Mouse (Mus musculus): Measurements from ENCODE around the gene Gm28051. TPM values are rescaled to one million over a fixed set of nuclear protein-coding genes. Genes with fewer than 3 reads are reported as not detected.

The Gm28051 gene
- total and polyA plus RNA-seq, 3 experiments = not detected

DNA sequence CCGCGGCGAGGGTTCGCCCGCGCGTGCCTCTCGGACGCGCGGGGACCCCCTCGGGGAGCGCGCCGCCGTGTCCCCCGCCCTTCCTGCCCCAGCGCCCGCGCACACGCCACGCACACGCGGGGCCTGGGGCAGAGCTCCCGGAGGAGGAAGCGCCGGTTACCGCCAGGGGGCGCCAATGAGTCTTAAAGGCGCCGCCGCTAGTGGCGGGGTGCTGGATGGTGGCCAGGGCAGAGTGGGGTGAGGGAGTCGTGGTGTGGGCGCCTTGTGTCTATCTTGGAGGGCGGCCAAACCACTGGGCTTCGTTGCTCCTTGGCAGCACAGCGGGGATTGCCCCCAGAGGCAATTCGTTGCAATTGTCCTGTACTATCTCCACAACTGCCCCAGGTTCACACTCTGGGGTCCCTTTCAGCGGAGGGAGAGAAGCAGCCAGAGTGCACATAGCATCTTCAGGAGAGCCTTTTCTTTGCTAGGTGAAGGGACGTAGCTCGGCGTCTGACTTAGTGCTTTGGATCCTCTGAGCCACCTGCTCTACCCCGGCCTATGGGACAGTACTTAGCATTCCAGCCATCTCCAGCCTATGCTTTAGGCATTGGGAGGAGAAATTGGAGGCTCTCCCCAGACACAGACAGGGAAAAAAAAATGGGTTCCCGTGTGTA is 52.2 kb downstream of the Gm28051 start:
- no peaks in the 10 kb centered on the region for H3K9me3 ChIP-seq (replicated peaks; ENCODE audit: low read length)
- H3K79me2 ChIP-seq (replicated peaks; ENCODE audit: control insufficient read depth, extremely low read depth, insufficient read depth, poor library complexity, severe bottlenecking) = peaks cover 17% of the 10 kb centered on the region
- peaks cover 0 to 10% of the 10 kb centered on the region in 2 experiments for H3K36me3 ChIP-seq (replicated peaks in 1 of 2; ENCODE audit: control insufficient read depth in 1 of 2, insufficient read depth in 1 of 2, low read length in 1 of 2)
- peak overlapping the region; percentile 75 for H3K9ac ChIP-seq (ENCODE audit: insufficient read depth, low read depth)
- H3K27ac ChIP-seq (ENCODE audit: insufficient read depth, low read depth) = peak overlapping the region; percentile 20; the same call in 1 of the 2 replicates
- TF ChIP-seq ELF1 (IDR thresholded peaks at IDR 0.05; ENCODE audit: low read depth, low read length) (0 out of 2 replicates have a peak, but pooled peaks have one; percentile 46), TCF12 (IDR thresholded peaks at IDR 0.05; ENCODE audit: low read depth, low read length) (0 out of 2 replicates have a peak, but pooled peaks have one; percentile 29), USF2 (conservative IDR thresholded peaks at IDR 0.05; ENCODE audit: low read depth, low read length) (no peak), ZC3H11A (IDR thresholded peaks at IDR 0.05; ENCODE audit: low read depth, low read length) (no peak), MAFK (IDR thresholded peaks at IDR 0.05; ENCODE audit: insufficient replicate concordance, low read length) (no peak), NRF1 (IDR thresholded peaks at IDR 0.05; ENCODE audit: low read depth, low read length) (no peak), E2F4 (IDR thresholded peaks at IDR 0.05; ENCODE audit: insufficient replicate concordance, low read depth, low read length) (no peak), KAT2A (IDR thresholded peaks at IDR 0.05; ENCODE audit: insufficient replicate concordance, low read length) (no peak), NELFE (IDR thresholded peaks at IDR 0.05; ENCODE audit: low read depth, low read length) (no peak), MAZ (IDR thresholded peaks at IDR 0.05; ENCODE audit: low read depth, low read length) (0 out of 2 replicates have a peak, but pooled peaks have one; percentile 30), SIN3A (IDR thresholded peaks at IDR 0.05; ENCODE audit: low read length) (no peak), CHD2 (IDR thresholded peaks at IDR 0.05; ENCODE audit: low read length) (no peak), BHLHE40 (IDR thresholded peaks at IDR 0.05; ENCODE audit: low read depth, low read length) (peak; percentile 31; the same call in 1 of the 2 replicates), HCFC1 (IDR thresholded peaks at IDR 0.05; ENCODE audit: low read depth, low read length) (peak; percentile 27; the same call in 1 of the 2 replicates), PAX5 (IDR thresholded peaks at IDR 0.05; ENCODE audit: low read length) (no peak), EP300 (IDR thresholded peaks at IDR 0.05; ENCODE audit: low read length) (no peak), ZMIZ1 (IDR thresholded peaks at IDR 0.05; ENCODE audit: low read depth, low read length) (no peak), USF1 (IDR thresholded peaks at IDR 0.05; ENCODE audit: low read depth, low read length) (no peak), SMC3 (IDR thresholded peaks at IDR 0.05; ENCODE audit: low read depth, low read length) (peak; percentile 40; the same call in 1 of the 2 replicates), RAD21 (IDR thresholded peaks at IDR 0.05; ENCODE audit: low read depth, low read length) (no peak; the same call in none of the 2 replicates), CTCF (conservative IDR thresholded peaks at IDR 0.05 in 1 of 2, IDR thresholded peaks at IDR 0.05 in 1 of 2; ENCODE audit: low read depth in 2 of 2, low read length in 2 of 2) (peak; percentile 31 to 81; a peak in 3 of 4 replicates), ETS1 (conservative IDR thresholded peaks at IDR 0.05; ENCODE audit: low read depth, low read length) (no peak), MAX (IDR thresholded peaks at IDR 0.05; ENCODE audit: low read length) (no peak), ZNF384 (IDR thresholded peaks at IDR 0.05; ENCODE audit: low read depth, low read length) (no peak), UBTF (IDR thresholded peaks at IDR 0.05; ENCODE audit: low read depth, low read length) (no peak), JUN (IDR thresholded peaks at IDR 0.05; ENCODE audit: insufficient read depth, low read depth, low read length) (no peak), POLR2A (IDR thresholded peaks at IDR 0.05; ENCODE audit: low read depth, low read length) (no peak), IRF4 (IDR thresholded peaks at IDR 0.05; ENCODE audit: low read depth, low read length) (no peak), TBP (conservative IDR thresholded peaks at IDR 0.05; ENCODE audit: low read depth, low read length) (no peak), MEF2A (IDR thresholded peaks at IDR 0.05; ENCODE audit: borderline replicate concordance, low read depth, low read length) (0 out of 2 replicates have a peak, but pooled peaks have one; percentile 23), JUND (conservative IDR thresholded peaks at IDR 0.05; ENCODE audit: low read depth, low read length) (no peak), ZKSCAN1 (IDR thresholded peaks at IDR 0.05; ENCODE audit: borderline replicate concordance, low read depth, low read length) (no peak), CHD1 (IDR thresholded peaks at IDR 0.05; ENCODE audit: low read depth, low read length) (no peak), MYC (IDR thresholded peaks at IDR 0.05; ENCODE audit: low read depth, low read length) (no peak), RCOR1 (conservative IDR thresholded peaks at IDR 0.05; ENCODE audit: low read depth, low read length) (no peak), POLR2AphosphoS2 (IDR thresholded peaks at IDR 0.05; ENCODE audit: low read depth, low read length) (no peak), GABPA (IDR thresholded peaks at IDR 0.05; ENCODE audit: insufficient replicate concordance, low read depth, low read length) (no peak), MXI1 (IDR thresholded peaks at IDR 0.05; ENCODE audit: low read depth, low read length) (no peak)
- in situ Hi-C loops (cut with MboI; ENCODE audit: low pct_ligation_motif_present, low pct_unique_long_range_greater_than_20kb, low sequenced_read_pairs) (loop anchor here (5.0 kb wide), 2 partner anchors 128 to 178 kb away; no protein-coding TSS in a partner anchor), dilution Hi-C loops (cut with MboI; ENCODE audit: extremely low pct_ligation_motif_present, extremely low pct_unique_long_range_greater_than_20kb, low sequenced_read_pairs) (no loop called here)
- peaks cover 10 to 33% of the 10 kb centered on the region in 2 experiments; a peak in 3 of 4 replicates for H3K4me1 ChIP-seq (ENCODE audit: control insufficient read depth in 1 of 2, insufficient read depth in 2 of 2)
- peak overlapping the region; percentile 65 to 80 (median 72) for H3K4me3 ChIP-seq (replicated peaks in 1 of 3; ENCODE audit: low read depth in 2 of 3, low read length in 2 of 3, poor library complexity in 1 of 3)
- peak; percentile 71 for DNase-seq (ENCODE audit: extremely low read depth)
- H3K4me2 ChIP-seq (ENCODE audit: insufficient read depth, low read depth, poor library complexity, severe bottlenecking) = peak overlapping the region; percentile 57
- H3K27me3 ChIP-seq (replicated peaks) = peaks cover 1% of the 10 kb centered on the region
